Mouse (Mus musculus): Measurements from ENCODE around the gene Gbgt1. TPM values are rescaled to one million over a fixed set of nuclear protein-coding genes. Genes with fewer than 3 reads are reported as not detected.

Gbgt1 gene
- polyA plus RNA-seq, 1 experiment from 2014 or later, result 1.2 TPM

DNA sequence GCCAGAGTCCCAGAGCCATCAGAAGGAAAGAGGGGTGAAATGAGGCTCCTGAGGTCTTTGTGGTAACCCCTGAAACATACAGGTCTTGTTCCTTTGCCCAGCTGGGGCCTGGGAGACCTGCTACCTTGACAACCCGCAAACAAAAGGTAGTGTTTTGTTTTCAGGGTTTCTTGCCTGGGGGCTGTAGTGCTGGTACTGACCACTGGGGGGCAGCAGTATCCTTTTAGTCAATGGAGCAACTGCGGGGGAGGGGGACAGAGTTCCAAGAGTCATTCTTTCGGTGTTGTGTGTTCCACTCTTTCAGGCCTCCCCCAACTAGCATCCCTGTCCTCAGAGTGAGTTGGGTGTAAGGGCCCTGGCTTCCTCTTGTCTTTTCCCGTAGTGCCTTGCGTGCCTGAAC lies 17.8 kb downstream of the Gbgt1 start:
- Histone ChIP-seq H3K4me1 (replicated peaks; ENCODE audit: control insufficient read depth, insufficient read depth) (peaks cover 5% of the 10 kb centered on the region), H3K9me3 (ENCODE audit: control insufficient read depth, low read length) (no peaks in the 10 kb centered on the region), H3K4me3 (ENCODE audit: low read depth, low read length) (peak overlapping the region; percentile 68), H3K9ac (ENCODE audit: low read length) (no peak overlapping the region), H3K27me3 (ENCODE audit: control insufficient read depth, insufficient read depth, low read length) (no peaks in the 10 kb centered on the region), H3K36me3 (ENCODE audit: control insufficient read depth, insufficient read depth, low read length) (no peaks in the 10 kb centered on the region), H3K27ac (replicated peaks) (peak overlapping the region; percentile 93), H3K4me2 (replicated peaks; ENCODE audit: low read depth) (peak overlapping the region; percentile 96)
- TF ChIP-seq EP300 (optimal IDR thresholded peaks at IDR 0.05), result no peak
- TF ChIP-seq CTCF (IDR thresholded peaks at IDR 0.05; ENCODE audit: low read depth), result peak; percentile 94
- ATAC-seq (ENCODE audit: low FRiP score, low TSS enrichment) (no peak), DNase-seq (ENCODE audit: low spot score) (peak; percentile 89)
- 19% methylated on average over 5 of the region's 5 CpGs for WGBS

DNA sequence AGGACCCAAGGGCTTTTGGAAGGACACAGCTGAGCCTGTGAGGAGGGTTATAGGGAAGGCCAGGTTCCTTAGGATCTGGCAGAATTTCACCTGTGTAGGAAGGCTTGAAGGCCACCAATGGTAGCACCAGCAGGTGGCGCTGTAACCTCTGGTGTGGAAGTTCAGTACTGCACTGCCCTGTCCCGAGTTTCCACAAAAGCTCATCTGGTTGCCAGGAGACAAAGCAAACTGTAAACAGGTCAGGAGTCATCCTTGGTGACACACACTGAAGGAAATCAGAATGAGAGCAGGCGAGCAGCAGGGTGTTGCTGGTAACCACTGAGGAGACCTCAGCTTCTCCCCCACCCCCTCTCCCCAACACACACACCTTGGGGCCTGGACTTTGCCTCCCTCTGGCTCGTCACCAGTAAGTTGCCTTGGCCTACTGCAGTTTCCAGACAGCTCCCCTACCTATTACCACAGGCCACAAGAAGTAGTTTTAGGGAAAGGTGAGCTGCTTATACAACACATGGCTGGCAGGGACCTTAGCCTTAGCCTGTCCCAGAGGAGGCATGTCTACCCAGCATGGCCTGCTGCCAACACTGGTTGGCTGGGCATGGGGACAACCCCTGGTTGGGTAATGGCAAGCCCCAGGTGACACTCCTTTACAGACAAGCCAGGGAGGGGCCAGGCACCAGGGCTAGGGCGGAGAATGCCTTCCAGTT lies 20.7 kb downstream of the Gbgt1 start:
- no peaks in the 10 kb centered on the region for H3K27me3 ChIP-seq (ENCODE audit: control insufficient read depth, insufficient read depth, low read length)
- peak; percentile 86 for ATAC-seq (ENCODE audit: low FRiP score, low TSS enrichment)
- no peak for TF ChIP-seq EP300 (optimal IDR thresholded peaks at IDR 0.05)
- TF ChIP-seq CTCF (IDR thresholded peaks at IDR 0.05; ENCODE audit: low read depth), result peak; percentile 97
- no peaks in the 10 kb centered on the region for H3K36me3 ChIP-seq (ENCODE audit: control insufficient read depth, insufficient read depth, low read length)
- WGBS, result 30% methylated on average over 5 of the region's 5 CpGs
- no peak overlapping the region for H3K9ac ChIP-seq (ENCODE audit: low read length)
- peaks cover 8% of the 10 kb centered on the region for H3K4me1 ChIP-seq (replicated peaks; ENCODE audit: control insufficient read depth, insufficient read depth)
- no peaks in the 10 kb centered on the region for H3K9me3 ChIP-seq (ENCODE audit: control insufficient read depth, low read length)
- DNase-seq (ENCODE audit: low spot score), result peak; percentile 94
- H3K27ac ChIP-seq (replicated peaks), result peak overlapping the region; percentile 87
- H3K4me2 ChIP-seq (replicated peaks; ENCODE audit: low read depth), result no peak overlapping the region
- no peak overlapping the region for H3K4me3 ChIP-seq (ENCODE audit: low read depth, low read length)

DNA sequence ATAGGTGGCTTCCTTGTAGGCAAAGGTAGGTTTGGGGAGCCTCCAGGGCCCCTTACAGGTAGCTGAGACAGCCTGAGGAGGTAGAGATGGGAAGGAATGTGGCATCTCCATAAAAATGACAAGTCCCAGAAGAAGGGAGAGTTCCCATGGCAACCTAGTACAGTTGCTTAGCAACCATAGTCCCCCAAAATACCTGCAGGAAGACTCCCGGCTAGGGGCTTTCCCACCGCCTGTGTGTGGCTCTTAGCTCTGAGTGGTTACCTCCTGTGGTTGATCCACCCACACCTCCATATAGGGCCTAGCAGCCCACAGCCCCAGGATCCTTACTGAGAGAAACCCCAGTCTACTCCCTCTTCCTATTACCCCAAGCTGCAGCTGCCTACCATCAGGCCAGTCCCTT lies 21.5 kb downstream of the Gbgt1 start:
- no peaks in the 10 kb centered on the region for H3K36me3 ChIP-seq (ENCODE audit: control insufficient read depth, insufficient read depth, low read length)
- DNase-seq (ENCODE audit: low spot score) (no peak), ATAC-seq (ENCODE audit: low FRiP score, low TSS enrichment) (no peak)
- H3K27ac ChIP-seq (replicated peaks), result peak overlapping the region; percentile 87
- peaks cover 10% of the 10 kb centered on the region for H3K4me1 ChIP-seq (replicated peaks; ENCODE audit: control insufficient read depth, insufficient read depth)
- TF ChIP-seq CTCF (IDR thresholded peaks at IDR 0.05; ENCODE audit: low read depth) (no peak), EP300 (optimal IDR thresholded peaks at IDR 0.05) (no peak)
- H3K4me2 ChIP-seq (replicated peaks; ENCODE audit: low read depth), result no peak overlapping the region
- no peak overlapping the region for H3K4me3 ChIP-seq (ENCODE audit: low read depth, low read length)
- H3K9me3 ChIP-seq (ENCODE audit: control insufficient read depth, low read length), result no peaks in the 10 kb centered on the region
- H3K27me3 ChIP-seq (ENCODE audit: control insufficient read depth, insufficient read depth, low read length), result no peaks in the 10 kb centered on the region
- 40% methylated on average over 2 of the region's 2 CpGs for WGBS
- no peak overlapping the region for H3K9ac ChIP-seq (ENCODE audit: low read length)

DNA sequence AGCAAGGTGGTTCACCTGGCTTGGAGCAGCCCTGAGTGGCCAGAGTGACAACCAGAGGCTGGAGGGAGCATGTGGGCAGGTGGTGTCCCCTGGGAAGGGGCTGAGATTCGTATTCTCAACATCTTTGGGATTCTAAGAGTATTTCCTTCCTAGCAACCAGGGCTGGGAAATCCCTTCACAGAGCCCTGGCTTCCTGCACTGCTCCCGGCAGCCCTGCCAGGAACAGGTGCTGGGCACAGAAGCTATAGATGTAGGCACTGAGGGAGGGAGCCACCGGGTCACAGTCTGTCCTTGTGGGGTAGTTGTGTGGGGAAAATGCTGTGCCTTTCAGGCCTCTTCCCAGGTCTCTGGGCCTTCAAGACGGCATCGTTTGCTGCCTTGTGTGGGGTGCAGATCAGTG lies 23.9 kb downstream of the Gbgt1 start:
- no peak for DNase-seq (ENCODE audit: low spot score)
- no peaks in the 10 kb centered on the region for H3K27me3 ChIP-seq (ENCODE audit: control insufficient read depth, insufficient read depth, low read length)
- H3K9me3 ChIP-seq (ENCODE audit: control insufficient read depth, low read length), result no peaks in the 10 kb centered on the region
- TF ChIP-seq EP300 (optimal IDR thresholded peaks at IDR 0.05) (no peak), CTCF (IDR thresholded peaks at IDR 0.05; ENCODE audit: low read depth) (no peak)
- no peak overlapping the region for H3K9ac ChIP-seq (ENCODE audit: low read length)
- no peak overlapping the region for H3K27ac ChIP-seq (replicated peaks)
- H3K36me3 ChIP-seq (ENCODE audit: control insufficient read depth, insufficient read depth, low read length), result no peaks in the 10 kb centered on the region
- no peak overlapping the region for H3K4me2 ChIP-seq (replicated peaks; ENCODE audit: low read depth)
- WGBS, result 93% methylated on average over 5 of the region's 5 CpGs
- no peak for ATAC-seq (ENCODE audit: low FRiP score, low TSS enrichment)
- no peak overlapping the region for H3K4me3 ChIP-seq (ENCODE audit: low read depth, low read length)
- peaks cover 18% of the 10 kb centered on the region for H3K4me1 ChIP-seq (replicated peaks; ENCODE audit: control insufficient read depth, insufficient read depth)

DNA sequence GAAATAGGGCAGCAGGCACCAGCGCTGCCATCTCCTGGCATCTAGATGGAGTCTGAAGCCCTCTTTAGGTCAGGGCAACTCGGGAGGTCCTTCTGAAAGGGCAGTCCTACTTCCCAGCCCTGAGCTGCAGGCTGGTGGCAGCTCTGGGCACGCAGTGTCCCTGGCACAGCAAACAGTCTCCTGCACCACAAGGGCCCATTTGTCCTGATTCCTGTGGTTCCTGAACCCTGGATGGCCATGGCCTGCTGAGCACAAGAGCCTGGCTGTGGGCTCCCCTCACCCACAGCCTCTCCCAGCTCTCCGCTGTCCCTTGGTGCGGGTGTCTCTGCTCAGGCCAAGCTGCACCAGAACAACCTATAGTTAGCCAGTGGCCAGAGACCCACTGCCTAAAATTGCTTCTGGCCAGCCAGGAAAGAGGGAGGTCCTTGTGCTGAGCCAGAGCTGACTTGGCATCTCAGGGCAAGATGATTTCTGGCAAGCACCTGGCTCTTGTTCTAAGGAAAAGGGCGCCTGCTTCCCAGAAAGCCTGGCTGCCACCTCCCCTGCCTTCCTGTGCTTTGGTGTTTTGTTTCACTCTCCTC lies 25.0 kb downstream of the Gbgt1 start:
- TF ChIP-seq EP300 (optimal IDR thresholded peaks at IDR 0.05) (no peak), CTCF (IDR thresholded peaks at IDR 0.05; ENCODE audit: low read depth) (no peak)
- peaks cover 24% of the 10 kb centered on the region for H3K4me1 ChIP-seq (replicated peaks; ENCODE audit: control insufficient read depth, insufficient read depth)
- H3K4me2 ChIP-seq (replicated peaks; ENCODE audit: low read depth), result no peak overlapping the region
- H3K36me3 ChIP-seq (ENCODE audit: control insufficient read depth, insufficient read depth, low read length), result no peaks in the 10 kb centered on the region
- peak overlapping the region; percentile 27; the same call in 1 of the 2 replicates for H3K9ac ChIP-seq (ENCODE audit: low read length)
- 75% methylated on average over 6 of the region's 6 CpGs for WGBS
- DNase-seq (ENCODE audit: low spot score) (no peak), ATAC-seq (ENCODE audit: low FRiP score, low TSS enrichment) (no peak)
- no peak overlapping the region for H3K4me3 ChIP-seq (ENCODE audit: low read depth, low read length)
- no peaks in the 10 kb centered on the region for H3K9me3 ChIP-seq (ENCODE audit: control insufficient read depth, low read length)
- peak overlapping the region; percentile 8; the same call in 1 of the 2 replicates for H3K27ac ChIP-seq (replicated peaks)
- H3K27me3 ChIP-seq (ENCODE audit: control insufficient read depth, insufficient read depth, low read length), result no peaks in the 10 kb centered on the region

DNA sequence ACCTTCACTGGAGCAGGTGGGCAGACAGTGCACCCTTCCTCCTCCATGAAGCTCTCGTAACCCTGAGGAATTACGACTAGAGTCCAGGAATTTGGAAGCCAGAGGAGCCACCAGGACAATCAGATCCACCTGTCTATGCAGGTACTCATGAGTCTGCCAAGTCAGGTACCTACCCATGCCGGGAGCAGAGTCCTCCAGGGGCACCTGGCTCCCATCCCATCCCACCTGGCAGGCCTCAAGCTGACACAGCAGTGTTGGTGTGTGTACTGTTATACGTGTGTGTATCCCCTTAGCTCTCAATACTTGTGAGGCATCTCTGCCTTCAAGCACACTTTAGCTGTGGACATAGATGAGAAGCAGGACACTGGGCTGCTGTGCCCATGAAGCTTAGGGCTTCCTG lies 25.5 kb downstream of the Gbgt1 start:
- no peak overlapping the region; the same call in 1 of the 2 replicates for H3K9ac ChIP-seq (ENCODE audit: low read length)
- TF ChIP-seq CTCF (IDR thresholded peaks at IDR 0.05; ENCODE audit: low read depth) (no peak), EP300 (optimal IDR thresholded peaks at IDR 0.05) (no peak)
- H3K4me2 ChIP-seq (replicated peaks; ENCODE audit: low read depth), result no peak overlapping the region
- H3K9me3 ChIP-seq (ENCODE audit: control insufficient read depth, low read length), result no peaks in the 10 kb centered on the region
- no peak for ATAC-seq (ENCODE audit: low FRiP score, low TSS enrichment)
- WGBS, result 58% methylated on average over 4 of the region's 4 CpGs
- H3K4me3 ChIP-seq (ENCODE audit: low read depth, low read length), result no peak overlapping the region
- no peaks in the 10 kb centered on the region for H3K36me3 ChIP-seq (ENCODE audit: control insufficient read depth, insufficient read depth, low read length)
- no peaks in the 10 kb centered on the region for H3K27me3 ChIP-seq (ENCODE audit: control insufficient read depth, insufficient read depth, low read length)
- peaks cover 24% of the 10 kb centered on the region for H3K4me1 ChIP-seq (replicated peaks; ENCODE audit: control insufficient read depth, insufficient read depth)
- H3K27ac ChIP-seq (replicated peaks), result 0 out of 2 replicates have a peak overlapping the region, but pooled peaks have one; percentile 8
- DNase-seq (ENCODE audit: low spot score), result no peak

Measured in stomach, postnatal 0 days (tissue).